ENCODE assay signal across 29 mouse cellular contexts in the genomic region with DNA sequence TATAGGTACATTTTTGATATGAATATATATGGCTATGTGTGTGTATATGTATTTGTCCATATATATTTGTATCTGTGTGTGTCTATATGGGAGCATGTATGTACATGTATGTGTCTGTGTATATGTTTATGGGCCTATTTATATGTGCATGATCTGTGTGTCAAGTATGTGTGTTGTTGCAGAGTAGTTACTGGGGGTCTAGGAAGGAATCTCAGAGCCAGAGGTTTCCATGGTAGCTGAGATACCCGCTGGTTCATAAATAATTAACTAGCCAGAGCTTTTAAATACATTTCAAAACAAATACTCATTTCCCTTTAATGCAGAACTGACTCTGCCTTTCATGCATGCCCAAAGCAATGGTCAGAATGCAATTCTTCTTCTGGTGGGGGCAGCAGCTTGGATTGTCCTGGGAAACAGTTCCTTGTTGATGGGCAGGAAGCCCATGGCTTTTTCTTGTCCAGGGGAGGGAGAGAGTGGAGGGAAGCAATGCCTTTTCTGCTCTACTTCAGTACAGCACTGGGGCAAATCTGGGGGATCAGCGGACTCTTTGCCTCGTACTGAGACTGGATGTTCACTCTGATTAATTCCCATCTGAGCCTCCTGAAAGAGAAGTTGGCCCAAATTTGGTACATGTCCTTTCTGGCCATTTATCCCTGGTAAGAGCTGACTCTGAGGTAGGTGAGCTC.
DNase-seq lines count a peak whose midpoint lies in the region; ATAC-seq lines count a peak whose summit lies in the region.
"Had no signal": no experiment of that assay in that cellular context is flagged by ENCODE, and none has a peak within 500 bp of the region (broad histone marks: within the 10 kb centered on the region; RNA-seq: fewer than 3 reads in every experiment).

No protein-coding gene starts in this region.

- no peak overlapping the region for H3K27ac ChIP-seq in forebrain, embryonic 14.5 days (ENCODE audit: low read depth, low read length)
- H3K27ac ChIP-seq in forebrain, embryonic 10.5 days = no peak overlapping the region
- no peak overlapping the region for H3K27ac ChIP-seq in hindbrain, embryonic 15.5 days (replicated peaks)
- peak overlapping the region; percentile 47; the same call in 1 of the 2 replicates for H3K27ac ChIP-seq in midbrain, embryonic 13.5 days
- H3K27ac ChIP-seq: gastrocnemius, adult 2 months; layer of hippocampus, adult 2 months; liver, embryonic 14.5 days; macrophage; stomach, embryonic 15.5 days had no signal

- no peak overlapping the region for H3K9ac ChIP-seq in forebrain, embryonic 14.5 days (ENCODE audit: low read length)
- H3K9ac ChIP-seq in hindbrain, embryonic 15.5 days = no peak overlapping the region
- no peak overlapping the region for H3K9ac ChIP-seq in midbrain, embryonic 13.5 days (replicated peaks)
- H3K9ac ChIP-seq: liver, embryonic 14.5 days; stomach, embryonic 15.5 days had no signal

- DNase-seq in forebrain, embryonic 14.5 days (ENCODE audit: low spot score) = peak; percentile 9
- DNase-seq in forebrain, embryonic 10.5 days (ENCODE audit: extremely low spot score, low spot score) = no peak
- DNase-seq in left cerebral cortex, adult 9 months (ENCODE audit: low spot score in 2 of 2) = no peak
- no peak for DNase-seq in testis, postnatal 10 days (ENCODE audit: low spot score)
- no peak for DNase-seq in layer of hippocampus, postnatal 10 days (ENCODE audit: low spot score in 2 of 2)
- DNase-seq: adrenal gland, adult 8-10 months; cerebellum, adult 8-10 months; cerebellum, postnatal 25 days; gastrocnemius, adult 2 months; gastrocnemius, postnatal 36 days; heart, adult 18-20 months; heart, postnatal 36 days; kidney, adult 11 months; kidney, postnatal 36 days; layer of hippocampus, postnatal 36 days; liver; lung, adult 2 months; lung, postnatal 10 days; thymus, postnatal 14 days had no signal

- no peak overlapping the region for H3K4me2 ChIP-seq in forebrain, embryonic 14.5 days (ENCODE audit: low read length)
- H3K4me2 ChIP-seq in hindbrain, embryonic 15.5 days = no peak overlapping the region
- no peak overlapping the region for H3K4me2 ChIP-seq in midbrain, embryonic 13.5 days (replicated peaks)
- H3K4me2 ChIP-seq: heart, embryonic 11.5 days; stomach, embryonic 15.5 days had no signal

- H3K36me3 ChIP-seq in forebrain, embryonic 14.5 days (ENCODE audit: control insufficient read depth, insufficient read depth, low read length) = no peaks in the 10 kb centered on the region
- H3K36me3 ChIP-seq in forebrain, embryonic 10.5 days (replicated peaks) = no peaks in the 10 kb centered on the region
- H3K36me3 ChIP-seq in hindbrain, embryonic 15.5 days = no peaks in the 10 kb centered on the region
- H3K36me3 ChIP-seq in midbrain, embryonic 13.5 days = no peaks in the 10 kb centered on the region
- H3K36me3 ChIP-seq: stomach, embryonic 15.5 days had no signal

- H3K27me3 ChIP-seq in forebrain, embryonic 14.5 days (replicated peaks; ENCODE audit: control insufficient read depth, insufficient read depth, low read length) = no peaks in the 10 kb centered on the region
- H3K27me3 ChIP-seq in forebrain, embryonic 10.5 days (ENCODE audit: poor library complexity, severe bottlenecking) = no peaks in the 10 kb centered on the region
- H3K27me3 ChIP-seq in hindbrain, embryonic 15.5 days = no peaks in the 10 kb centered on the region
- no peaks in the 10 kb centered on the region for H3K27me3 ChIP-seq in midbrain, embryonic 13.5 days
- H3K27me3 ChIP-seq: stomach, embryonic 15.5 days had no signal

- no peak overlapping the region for H3K4me3 ChIP-seq in forebrain, embryonic 14.5 days (ENCODE audit: low read depth, low read length)
- H3K4me3 ChIP-seq in forebrain, embryonic 10.5 days = no peak overlapping the region
- H3K4me3 ChIP-seq in hindbrain, embryonic 15.5 days = no peak overlapping the region
- no peak overlapping the region for H3K4me3 ChIP-seq in midbrain, embryonic 13.5 days (replicated peaks)
- H3K4me3 ChIP-seq: gastrocnemius, adult 2 months; layer of hippocampus, adult 2 months; stomach, embryonic 15.5 days had no signal

- no peaks in the 10 kb centered on the region for H3K9me3 ChIP-seq in forebrain, embryonic 14.5 days (replicated peaks; ENCODE audit: control insufficient read depth, low read length)
- H3K9me3 ChIP-seq in forebrain, embryonic 10.5 days = no peaks in the 10 kb centered on the region
- no peaks in the 10 kb centered on the region for H3K9me3 ChIP-seq in hindbrain, embryonic 15.5 days
- H3K9me3 ChIP-seq in midbrain, embryonic 13.5 days = no peaks in the 10 kb centered on the region
- H3K9me3 ChIP-seq: stomach, embryonic 15.5 days had no signal

- no peak for ATAC-seq in forebrain, embryonic 14.5 days
- ATAC-seq in hindbrain, embryonic 15.5 days (ENCODE audit: low FRiP score, low read depth) = peak; percentile 68
- ATAC-seq in midbrain, embryonic 13.5 days = peak; percentile 73; the same call in 1 of the 2 replicates
- ATAC-seq: activated CD4-positive, CD25-positive, alpha-beta regulatory T cell, adult 4 months; forebrain, embryonic 16.5 days; inflammation-experienced regulatory T-cells, adult 6 months had no signal

- no peaks in the 10 kb centered on the region for H3K4me1 ChIP-seq in forebrain, embryonic 14.5 days (ENCODE audit: control insufficient read depth, insufficient read depth, low read length)
- peaks cover 10% of the 10 kb centered on the region for H3K4me1 ChIP-seq in forebrain, embryonic 10.5 days
- H3K4me1 ChIP-seq in hindbrain, embryonic 15.5 days (replicated peaks) = no peaks in the 10 kb centered on the region
- H3K4me1 ChIP-seq in midbrain, embryonic 13.5 days (replicated peaks) = peaks cover 11% of the 10 kb centered on the region
- H3K4me1 ChIP-seq: stomach, embryonic 15.5 days had no signal

- WGBS in forebrain, embryonic 14.5 days = 67% methylated on average over 3 of the region's 3 CpGs
- WGBS in forebrain, embryonic 10.5 days = 84% methylated on average over 3 of the region's 3 CpGs
- 40% methylated on average over 3 of the region's 3 CpGs for WGBS in hindbrain, embryonic 15.5 days
- WGBS in midbrain, embryonic 13.5 days = 50% methylated on average over 3 of the region's 3 CpGs
